Mouse (Mus musculus) cerebellum, postnatal 36 days (tissue): ENCODE data around the gene Prop1.
A peak's percentile ranks its signal among the peaks of the same experiment; 100 is the strongest.

Source experiments
- DNase-seq, 2 experiments: peaks; one replicate each; pipeline ENCODE4 v3.0.0; 2021 to 2022; ENCODE audit warnings: mixed read lengths in 2 of 2

The Prop1 gene

GRCm38 (mm10) chr11:50953665-50954064 is at the start of gene Prop1:
Prop1 (minus strand) TSS chr11:50953765.
- DNase-seq, result no peak

DNA sequence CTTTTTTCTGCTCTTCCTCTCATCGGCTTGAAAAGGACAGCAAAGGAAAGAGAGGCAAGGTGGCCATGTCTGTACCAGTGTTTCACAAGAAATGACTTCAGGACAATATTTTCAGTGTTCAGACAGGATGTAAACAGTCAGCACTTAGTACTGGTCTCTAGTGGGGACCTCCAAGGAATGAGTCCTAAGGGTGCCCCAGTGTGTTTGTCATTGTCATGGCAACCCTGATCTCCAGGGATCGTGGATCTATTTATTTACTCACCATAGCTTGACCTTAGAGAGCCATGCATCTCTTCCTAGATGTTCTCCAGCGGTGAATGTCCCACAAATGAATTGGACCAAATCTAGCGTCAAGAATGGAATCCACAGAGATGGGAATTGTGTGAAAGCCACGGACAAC is 49.7 kb upstream of the Prop1 start, which contains the start of gene Olfr51:
TSS of gene Olfr51 (plus strand) at position 301 of the 400 bp plus-strand sequence.
- no peak for DNase-seq

- no peak for DNase-seq
Observed at GRCm38 (mm10) chr11:50981667-50982066, 28.1 kb upstream of the Prop1 start, which contains the start of gene Olfr1377. Olfr1377 (plus strand) TSS chr11:50981967.

GRCm38 (mm10) chr11:50977216-50977615 is 23.7 kb upstream of the Prop1 start:
- no peak for DNase-seq

DNA sequence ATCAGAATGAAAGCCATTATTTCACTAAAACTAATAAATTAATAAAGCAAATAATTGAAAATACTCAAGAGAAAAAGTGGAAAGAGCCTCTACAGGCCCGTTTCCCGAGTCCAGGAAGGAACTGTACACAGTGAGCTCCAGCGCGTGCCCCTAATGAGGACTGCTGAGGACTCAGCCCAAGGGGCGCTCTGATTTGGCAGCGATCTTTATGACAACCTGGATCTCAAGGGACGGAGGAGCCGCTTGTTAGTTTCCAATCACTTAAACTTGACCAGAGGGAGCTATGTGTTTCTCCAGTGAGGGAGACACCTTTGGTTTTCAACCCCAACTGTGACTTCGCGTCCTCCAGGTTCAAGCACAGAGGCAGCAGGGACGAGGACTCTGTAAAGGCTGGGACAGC is 12.7 kb upstream of the Prop1 start, which contains the start of gene Olfr1378:
TSS of gene Olfr1378 (plus strand) at position 301 of the 400 bp plus-strand sequence.
- DNase-seq, result no peak

DNA sequence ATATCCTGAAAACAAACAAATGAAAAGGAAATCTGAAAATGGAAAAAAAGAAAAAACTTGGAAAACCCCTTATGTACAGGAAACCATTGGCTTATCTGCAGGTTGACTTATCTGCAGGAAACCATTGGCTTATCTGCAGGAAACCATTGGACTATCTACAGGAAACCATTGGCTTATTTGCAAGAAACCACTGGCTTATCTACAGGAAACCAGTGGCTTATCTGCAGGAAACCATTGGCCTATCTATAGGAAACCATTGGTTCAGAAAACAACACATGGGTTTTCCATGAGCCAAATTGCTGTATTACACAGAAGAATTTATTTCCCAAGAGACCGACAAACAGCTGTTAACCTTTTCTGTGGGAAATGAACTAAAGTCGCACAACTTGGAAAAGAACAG is 11.3 kb upstream of the Prop1 start:
- no peak for DNase-seq

GRCm38 (mm10) chr11:50952290-50952689 is 1.3 kb downstream of the Prop1 start:
- no peak for DNase-seq

DNA sequence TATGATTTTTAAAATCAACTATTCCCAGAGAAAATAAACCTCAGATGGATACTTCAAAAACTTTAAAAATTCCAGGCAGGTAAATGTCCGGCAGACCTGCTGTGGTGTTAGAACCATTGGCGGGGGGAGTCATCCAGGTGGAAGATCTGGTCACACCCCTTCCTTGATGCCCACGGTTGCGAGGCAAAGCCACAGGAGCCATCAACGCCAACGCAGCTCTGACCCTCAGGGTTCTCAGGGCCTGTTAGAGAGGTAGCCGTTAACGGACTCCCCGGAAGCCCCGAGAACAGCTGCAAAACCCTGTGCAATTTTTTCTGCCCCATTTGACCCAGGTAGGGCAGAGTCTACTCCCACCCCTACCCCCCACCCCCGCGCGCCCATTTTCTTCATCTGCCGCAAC is 10.1 kb downstream of the Prop1 start, which contains the start of gene 4933414I15Rik:
TSS of gene 4933414I15Rik (minus strand) at position 260 of the 400 bp plus-strand sequence.
- no peak for DNase-seq

DNA sequence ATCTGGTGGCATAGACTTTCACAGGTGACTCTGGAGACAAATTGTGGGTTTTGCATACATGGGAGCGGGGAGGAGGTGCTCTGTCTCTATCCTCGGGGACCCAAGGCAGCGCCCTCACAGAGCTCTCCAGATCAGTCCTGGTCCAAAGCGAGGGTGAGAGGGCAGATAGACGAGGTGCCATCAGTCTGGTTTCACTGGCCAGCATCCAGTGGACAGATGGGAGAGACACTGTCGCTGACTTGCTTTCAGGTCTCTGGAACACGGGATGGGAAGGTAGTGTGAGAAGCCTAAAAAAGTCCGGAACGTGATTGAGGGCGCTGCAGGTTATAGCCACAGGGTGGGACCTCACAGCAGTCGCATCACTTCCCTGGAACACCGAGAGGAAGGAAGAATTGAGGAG is 11.2 kb downstream of the Prop1 start:
- peak in 1 of 2 experiments; percentile 13 for DNase-seq

GRCm38 (mm10) chr11:50939621-50940366 is 13.8 kb downstream of the Prop1 start:
- peak in 1 of 2 experiments; percentile 44 for DNase-seq

- DNase-seq, result no peak
Observed at GRCm38 (mm10) chr11:50938435-50938834, 15.1 kb downstream of the Prop1 start.

- DNase-seq, result no peak
Observed at GRCm38 (mm10) chr11:50932040-50932439, 21.5 kb downstream of the Prop1 start.

DNA sequence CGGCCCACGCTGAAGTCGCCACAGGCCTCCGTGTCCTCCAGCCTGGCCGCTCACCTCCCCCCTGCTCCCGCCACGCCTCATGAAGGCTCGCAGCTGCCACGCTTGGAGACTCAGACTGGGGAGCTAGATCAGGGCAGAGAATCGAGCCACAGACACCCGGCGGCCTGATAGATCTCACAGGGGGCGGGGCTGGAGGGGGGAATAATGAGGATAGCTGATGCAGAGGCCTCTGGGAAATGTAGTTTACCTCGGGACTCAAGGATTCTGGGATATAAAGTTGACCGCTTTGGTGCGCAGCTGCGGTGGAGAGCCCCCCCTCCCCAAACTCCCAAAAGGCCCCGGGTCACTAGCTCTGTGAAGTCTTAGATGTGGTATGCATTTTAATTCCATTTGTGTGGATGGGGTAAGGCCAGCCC is 22.1 kb downstream of the Prop1 start, which contains the start of gene Zfp354b:
TSS of gene Zfp354b (minus strand) at position 183 of the 416 bp plus-strand sequence.
- peak; percentile 85 to 87 for DNase-seq

DNA sequence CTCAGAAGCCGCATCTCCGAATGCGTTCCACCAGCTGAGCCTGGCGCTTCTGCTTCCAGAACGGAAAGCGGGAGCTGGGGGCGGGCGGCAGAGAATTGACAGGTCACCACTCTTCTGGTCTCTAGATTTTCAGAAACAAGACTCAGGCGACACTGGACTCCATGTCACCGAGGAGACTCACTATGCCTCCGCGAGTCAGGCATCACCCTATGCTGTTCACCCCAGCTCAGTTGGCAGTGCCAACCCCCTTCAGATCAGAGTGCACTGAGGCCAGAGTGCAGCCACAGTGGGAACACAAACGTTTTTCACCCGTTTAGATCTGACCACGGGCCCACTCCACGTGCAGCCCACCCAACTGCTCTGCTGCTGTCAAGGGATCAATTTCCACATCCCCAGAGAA is 22.5 kb downstream of the Prop1 start:
- DNase-seq, result no peak

DNA sequence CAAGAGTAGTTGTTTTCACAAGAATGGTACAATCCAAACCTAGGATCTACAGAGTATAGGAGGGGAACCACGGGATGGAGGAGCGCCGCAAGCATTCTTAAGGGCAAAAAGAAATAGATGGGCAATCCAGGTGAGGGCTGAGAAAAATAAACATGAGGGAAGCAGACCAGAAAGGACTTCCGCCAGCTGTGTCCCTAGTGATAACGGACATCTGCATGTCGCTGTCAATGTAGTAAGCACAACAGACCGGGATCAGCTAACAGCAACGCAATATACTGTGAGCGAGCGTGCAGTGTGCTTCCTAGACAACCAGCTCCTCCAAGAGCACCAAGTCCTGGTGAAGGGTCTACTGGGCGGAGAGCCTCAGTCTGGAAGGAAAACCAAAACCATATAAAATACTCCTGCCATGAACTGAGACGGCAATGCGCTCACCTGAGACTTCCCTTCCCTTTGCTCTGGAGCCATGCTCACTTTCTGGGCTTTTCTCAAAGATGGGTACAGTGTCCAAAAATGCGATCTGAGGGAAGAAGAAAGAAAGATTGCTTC is 23.0 kb downstream of the Prop1 start:
- no peak for DNase-seq

GRCm38 (mm10) chr11:50915671-50916320 is 37.8 kb downstream of the Prop1 start, which contains the start of gene Zfp2:
Zfp2 (minus strand) TSS chr11:50916165.
- peak; percentile 90 to 92 for DNase-seq

DNA sequence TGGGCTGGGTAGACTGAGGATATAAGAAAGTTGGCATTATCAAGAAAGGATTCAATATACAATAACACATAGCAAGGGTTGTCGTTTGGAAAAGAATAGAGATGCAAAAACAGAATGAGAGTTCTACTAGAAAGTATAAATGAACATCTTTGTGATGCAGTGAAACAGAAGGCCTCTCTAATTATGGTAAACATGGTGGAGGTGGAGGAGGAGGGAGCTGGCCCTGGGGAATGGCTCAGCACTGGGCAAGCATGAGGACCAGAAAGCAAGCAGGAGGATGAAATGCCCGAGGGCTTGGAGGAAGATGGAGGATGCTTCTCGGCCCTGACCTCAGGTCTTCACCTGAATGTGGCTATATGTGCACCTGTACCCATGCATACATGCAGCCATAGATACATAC is 39.1 kb downstream of the Prop1 start:
- DNase-seq, result no peak

GRCm38 (mm10) chr11:50913301-50913700 is 40.3 kb downstream of the Prop1 start:
- DNase-seq, result no peak

DNA sequence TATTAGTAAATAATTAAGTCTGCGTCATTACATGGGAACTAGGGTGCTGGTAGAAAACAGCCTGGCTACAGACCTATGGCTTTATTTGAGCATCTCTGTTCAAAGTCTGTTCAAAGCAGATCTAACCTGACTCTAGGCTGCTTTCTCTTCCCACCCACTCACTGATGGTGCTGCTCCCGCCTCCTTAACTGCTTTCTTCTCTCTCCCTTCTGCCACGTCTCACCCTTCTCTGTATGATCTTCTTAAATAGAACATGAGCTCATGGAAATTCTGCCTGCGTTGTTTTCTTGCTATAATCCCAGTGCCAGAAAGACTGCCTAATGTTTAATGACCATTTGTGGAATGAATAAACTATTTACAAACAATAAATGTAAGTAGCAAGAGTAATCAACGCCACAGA is 45.4 kb downstream of the Prop1 start:
- DNase-seq, result no peak
